Mouse (Mus musculus) spleen, adult 2 months (tissue): ENCODE results near the gene Ap3m1.

Source experiments
- CTCF ChIP-seq: fragments of 200-500 bp; IDR thresholded peaks from 2 replicates; pipeline ENCODE4 v1.5.1; 2011; ENCODE audit warnings: mild to moderate bottlenecking, inconsistent platforms; ENCODE audit not compliant: insufficient read depth, insufficient read length, insufficient replicate concordance; ENCODE audit errors: extremely low read depth
- POLR2A ChIP-seq: fragments of 200-500 bp; IDR thresholded peaks from 2 replicates; pipeline ENCODE4 v1.6.1; 2011; ENCODE audit warnings: low read depth, low read length, inconsistent platforms

- TF ChIP-seq CTCF (no peak), POLR2A (no peak)
Measured at GRCm38 (mm10) chr14:21034791-21035190, 17.5 kb downstream of the Ap3m1 start.
